Mouse (Mus musculus): ENCODE results near the gene Abca2. TPM values are rescaled to one million over a fixed set of nuclear protein-coding genes. Genes with fewer than 3 reads are reported as not detected.
"Not testable (repeated sequence)": the region's sequence is repeated elsewhere in the genome, so short reads cannot be mapped to it uniquely, and the experiment has no call there.

The Abca2 gene
- polyA plus RNA-seq, 1 experiment from 2014 or later = 3.5 TPM

DNA sequence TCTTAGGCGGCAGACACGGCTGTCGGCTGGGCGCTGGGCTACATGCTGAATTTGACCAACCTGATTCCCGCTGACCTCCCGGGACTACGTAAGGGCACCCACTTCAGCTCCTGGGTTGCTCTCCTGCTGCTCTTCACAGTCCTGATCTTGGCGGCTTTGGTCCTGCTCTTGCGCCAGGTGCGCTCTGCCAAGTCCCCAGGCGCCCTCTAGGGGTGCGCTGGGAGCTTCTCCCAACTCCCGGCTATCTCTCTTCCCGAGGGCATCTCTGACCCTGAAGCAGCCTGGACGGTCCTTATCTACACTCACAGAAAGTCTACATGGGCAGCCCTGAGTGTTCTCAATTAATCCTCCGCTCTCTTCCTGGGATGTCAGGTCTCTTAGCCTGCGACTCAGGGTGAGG lies 27.7 kb upstream of the Abca2 start:
- peaks cover 99% of the 10 kb centered on the region for H3K27me3 ChIP-seq
- no peak overlapping the region for H3K4me3 ChIP-seq (replicated peaks)
- peaks cover 15% of the 10 kb centered on the region for H3K4me1 ChIP-seq (replicated peaks)

DNA sequence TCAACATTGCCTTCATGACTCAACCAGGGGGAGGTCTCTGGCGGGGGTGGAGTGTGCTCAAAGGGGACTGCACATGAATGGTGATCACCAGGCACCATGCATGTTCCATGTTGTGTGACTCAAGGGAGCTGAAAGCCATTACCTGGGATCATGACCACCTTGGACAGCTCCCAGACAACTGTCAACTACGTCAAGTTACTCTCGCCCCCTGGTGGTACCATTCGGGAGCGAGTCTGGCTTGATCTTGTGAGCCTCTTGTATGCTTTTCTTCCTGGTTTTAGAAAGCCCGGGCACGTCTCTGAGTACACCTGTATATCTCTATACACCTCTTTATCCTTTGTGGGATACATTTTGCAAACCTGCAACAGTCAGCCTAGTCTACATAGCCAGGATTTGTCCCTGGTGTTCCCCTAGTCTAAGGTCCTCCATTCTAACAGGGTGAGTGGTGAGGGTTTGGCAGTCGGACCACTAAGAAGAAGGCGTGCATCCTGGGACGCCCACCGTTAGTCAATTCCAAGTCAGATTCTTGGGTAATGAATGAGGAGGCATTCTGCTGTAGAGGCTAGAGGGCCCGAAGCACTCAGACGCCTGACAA lies 26.0 kb upstream of the Abca2 start:
- H3K4me1 ChIP-seq (replicated peaks) = peaks cover 10% of the 10 kb centered on the region; the same call in 1 of the 2 replicates
- 2% methylated on average over 13 of the region's 13 CpGs for WGBS
- H3K4me3 ChIP-seq (replicated peaks) = peak overlapping the region; percentile 50
- H3K27ac ChIP-seq = no peak overlapping the region
- H3K4me2 ChIP-seq = peak overlapping the region; percentile 68
- no peak for ATAC-seq (ENCODE audit: insufficient number of reproducible peaks, insufficient read depth, low FRiP score, low TSS enrichment, low read depth)
- no peaks in the 10 kb centered on the region for H3K36me3 ChIP-seq
- peaks cover 99% of the 10 kb centered on the region for H3K27me3 ChIP-seq
- H3K9me3 ChIP-seq = no peaks in the 10 kb centered on the region
- H3K9ac ChIP-seq (replicated peaks) = no peak overlapping the region

More for the DNA sequence above, 27.7 kb upstream of the Abca2 start:
- H3K4me2 ChIP-seq = no peak overlapping the region
- H3K27ac ChIP-seq = no peak overlapping the region
- no peaks in the 10 kb centered on the region for H3K9me3 ChIP-seq
- 2% methylated on average over 17 of the region's 17 CpGs for WGBS
- H3K9ac ChIP-seq (replicated peaks) = no peak overlapping the region
- no peaks in the 10 kb centered on the region for H3K36me3 ChIP-seq
- ATAC-seq (ENCODE audit: insufficient number of reproducible peaks, insufficient read depth, low FRiP score, low TSS enrichment, low read depth) = no peak

DNA sequence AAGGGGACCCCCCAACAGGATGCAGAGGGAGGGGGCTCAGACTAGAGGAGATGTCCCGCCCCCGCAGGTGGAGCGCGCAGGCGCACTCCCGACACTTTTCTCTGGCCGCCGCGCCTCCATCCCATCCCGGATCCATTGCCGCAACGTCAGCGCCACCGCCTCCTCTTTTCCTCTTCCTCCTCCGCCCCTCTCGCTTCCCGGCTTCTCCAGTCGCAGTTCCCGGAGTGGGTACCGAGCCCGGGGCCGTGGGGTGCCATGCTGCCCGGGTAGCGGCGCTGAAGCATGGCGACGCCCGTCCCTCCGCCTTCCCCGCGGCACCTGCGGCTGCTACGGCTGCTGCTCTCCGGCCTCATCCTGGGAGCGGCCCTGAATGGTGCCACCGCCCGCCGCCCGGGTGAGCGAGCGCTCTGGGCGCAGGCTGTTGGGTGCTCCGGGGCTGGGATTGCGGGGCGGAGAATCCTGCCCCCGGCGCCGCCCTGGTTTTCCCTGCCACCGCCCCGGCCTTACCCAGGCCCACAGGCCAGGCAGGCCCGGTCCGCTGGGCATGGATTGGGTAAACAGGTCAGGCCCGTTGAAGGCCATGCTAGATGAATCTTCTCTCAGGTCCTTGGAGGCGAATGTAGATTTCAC lies 25.4 kb upstream of the Abca2 start:
- Histone ChIP-seq H3K36me3 (no peaks in the 10 kb centered on the region), H3K4me3 (replicated peaks) (peak overlapping the region; percentile 50), H3K9ac (replicated peaks) (peak overlapping the region; percentile 57), H3K9me3 (no peaks in the 10 kb centered on the region), H3K27ac (no peak overlapping the region), H3K27me3 (peaks cover 98% of the 10 kb centered on the region), H3K4me2 (peak overlapping the region; percentile 68), H3K4me1 (replicated peaks) (peaks cover 10% of the 10 kb centered on the region; the same call in 1 of the 2 replicates)
- ATAC-seq (ENCODE audit: insufficient number of reproducible peaks, insufficient read depth, low FRiP score, low TSS enrichment, low read depth) = no peak
- WGBS = 2% methylated on average over 54 of the region's 54 CpGs

DNA sequence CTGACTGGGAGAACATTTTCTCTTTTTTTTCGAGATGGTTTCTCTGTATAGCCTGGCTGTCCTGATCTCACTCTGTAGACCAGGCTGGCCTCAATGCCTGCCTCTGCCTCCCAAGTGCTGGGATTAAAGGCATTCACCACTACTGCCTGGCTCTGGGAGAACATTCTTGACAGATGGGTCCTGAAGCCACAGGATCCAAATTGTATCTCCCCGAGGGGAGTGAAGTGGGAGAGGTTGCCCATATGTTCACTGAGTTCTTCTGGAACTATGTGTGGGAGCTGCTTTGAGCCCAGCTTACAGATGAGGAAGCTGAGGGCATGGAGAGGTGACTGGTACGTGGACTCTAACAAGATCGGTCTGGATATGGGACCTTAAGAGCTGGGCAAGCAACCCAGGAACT lies 24.5 kb upstream of the Abca2 start:
- Histone ChIP-seq H3K4me1 (replicated peaks) (peaks cover 10% of the 10 kb centered on the region; the same call in 1 of the 2 replicates), H3K27ac (no peak overlapping the region), H3K4me2 (0 out of 2 replicates have a peak overlapping the region, but pooled peaks have one; percentile 68), H3K36me3 (no peaks in the 10 kb centered on the region), H3K9me3 (no peaks in the 10 kb centered on the region), H3K9ac (replicated peaks) (no peak overlapping the region), H3K4me3 (replicated peaks) (no peak overlapping the region), H3K27me3 (peaks cover 96% of the 10 kb centered on the region)
- WGBS = 81% methylated on average over 4 of the region's 4 CpGs
- ATAC-seq (ENCODE audit: insufficient number of reproducible peaks, insufficient read depth, low FRiP score, low TSS enrichment, low read depth) = no peak

DNA sequence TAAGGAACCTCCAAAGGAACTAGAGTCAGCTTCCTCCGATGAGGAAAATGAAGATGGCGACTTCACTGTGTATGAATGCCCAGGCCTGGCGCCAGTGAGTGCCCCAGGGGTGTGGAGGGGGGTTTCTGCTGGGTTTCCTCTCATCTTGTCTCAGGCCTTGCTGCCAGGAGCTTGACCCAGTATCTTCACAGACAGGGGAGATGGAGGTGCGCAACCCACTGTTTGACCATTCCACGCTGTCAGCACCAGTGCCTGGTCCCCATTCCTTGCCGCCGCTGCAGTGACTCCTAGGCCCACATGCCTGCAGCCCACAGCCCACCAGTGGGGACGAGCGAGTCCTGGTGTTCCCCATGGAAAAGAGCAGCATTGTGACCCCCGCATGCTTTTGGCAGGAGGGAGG lies 19.6 kb upstream of the Abca2 start:
- peaks cover 48% of the 10 kb centered on the region for H3K27me3 ChIP-seq
- H3K27ac ChIP-seq = no peak overlapping the region
- H3K9me3 ChIP-seq = no peaks in the 10 kb centered on the region
- ATAC-seq (ENCODE audit: insufficient number of reproducible peaks, insufficient read depth, low FRiP score, low TSS enrichment, low read depth) = no peak
- H3K4me2 ChIP-seq = no peak overlapping the region
- no peak overlapping the region for H3K4me3 ChIP-seq (replicated peaks)
- H3K9ac ChIP-seq (replicated peaks) = no peak overlapping the region
- H3K4me1 ChIP-seq (replicated peaks) = no peaks in the 10 kb centered on the region
- 83% methylated on average over 10 of the region's 10 CpGs for WGBS
- no peaks in the 10 kb centered on the region for H3K36me3 ChIP-seq

DNA sequence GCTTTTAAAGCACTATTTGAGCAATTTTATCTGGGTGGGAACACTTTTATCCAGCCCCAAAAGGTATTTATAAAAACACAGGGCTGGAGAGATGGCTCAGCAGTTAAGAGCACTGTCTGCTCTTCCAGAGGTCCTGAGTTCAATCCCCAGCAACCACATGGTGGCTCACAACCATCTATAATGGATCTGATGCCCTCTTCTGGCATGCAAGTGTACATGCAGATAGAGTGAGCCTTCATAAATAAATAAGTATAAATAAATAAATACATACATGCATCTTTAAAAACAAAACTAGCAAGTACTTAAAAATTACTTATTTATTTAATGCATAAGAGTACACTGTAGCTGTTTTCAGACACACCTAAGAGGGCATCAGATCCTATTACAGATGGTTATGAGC lies 15.1 kb upstream of the Abca2 start:
- H3K4me2 ChIP-seq; H3K36me3 ChIP-seq; ATAC-seq (ENCODE audit: insufficient number of reproducible peaks, insufficient read depth, low FRiP score, low TSS enrichment, low read depth); H3K9me3 ChIP-seq; H3K9ac ChIP-seq (replicated peaks); H3K27ac ChIP-seq; H3K4me1 ChIP-seq (replicated peaks); H3K4me3 ChIP-seq (replicated peaks): not testable (repeated sequence)
- H3K27me3 ChIP-seq = peaks cover 14% of the 10 kb centered on the region; the same call in 1 of the 2 replicates

DNA sequence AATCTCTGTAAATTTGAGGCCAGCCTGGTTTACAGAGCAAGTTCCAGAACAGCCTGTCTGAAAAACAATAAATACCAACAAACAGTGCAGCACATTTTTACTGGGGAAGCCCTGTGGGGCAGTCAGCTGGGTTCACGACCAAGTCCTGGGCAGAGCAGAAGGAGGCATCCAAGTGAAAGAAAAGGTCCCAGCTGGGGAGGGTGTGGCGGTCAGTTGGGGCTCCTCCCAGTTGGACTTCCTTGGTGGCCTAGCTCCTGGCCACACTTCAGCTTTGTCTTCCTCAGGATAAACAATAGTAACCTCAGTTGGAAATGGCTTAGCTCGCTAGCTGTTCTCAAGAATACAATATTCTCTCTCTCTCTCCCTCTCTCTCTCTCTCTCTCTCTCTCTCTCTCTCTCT lies 11.1 kb upstream of the Abca2 start:
- H3K9ac ChIP-seq (replicated peaks) = no peak overlapping the region
- no peaks in the 10 kb centered on the region for H3K4me1 ChIP-seq (replicated peaks)
- H3K9me3 ChIP-seq = no peaks in the 10 kb centered on the region
- no peak for ATAC-seq (ENCODE audit: insufficient number of reproducible peaks, insufficient read depth, low FRiP score, low TSS enrichment, low read depth)
- H3K27me3 ChIP-seq = peaks cover 12% of the 10 kb centered on the region; the same call in 1 of the 2 replicates
- H3K4me3 ChIP-seq (replicated peaks) = no peak overlapping the region
- H3K27ac ChIP-seq = no peak overlapping the region
- 32% methylated on average over 3 of the region's 3 CpGs for WGBS
- no peak overlapping the region for H3K4me2 ChIP-seq
- no peaks in the 10 kb centered on the region for H3K36me3 ChIP-seq

DNA sequence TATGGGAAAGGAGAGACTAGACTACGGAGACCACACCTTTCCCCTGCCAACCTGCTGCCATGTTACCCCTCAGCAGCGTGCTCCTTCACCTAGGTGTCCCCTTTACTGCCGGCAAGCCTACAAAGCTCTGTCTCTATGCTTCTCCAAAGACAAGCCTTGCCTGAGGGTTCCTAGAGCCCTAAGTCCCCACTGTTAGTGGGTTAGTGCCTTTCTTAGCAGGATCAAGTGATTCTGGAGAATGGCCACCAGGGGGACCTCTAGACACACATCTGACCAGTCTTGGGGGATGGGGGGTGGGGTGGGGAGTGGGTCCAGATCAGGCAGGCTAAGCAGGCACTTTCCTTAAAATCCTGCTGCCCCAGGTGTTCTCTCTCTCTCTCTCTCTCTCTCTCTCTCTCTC lies 6.6 kb upstream of the Abca2 start:
- Histone ChIP-seq H3K4me2 (no peak overlapping the region), H3K9me3 (no peaks in the 10 kb centered on the region), H3K4me3 (replicated peaks) (no peak overlapping the region), H3K27me3 (peaks cover 57% of the 10 kb centered on the region), H3K27ac (no peak overlapping the region), H3K36me3 (no peaks in the 10 kb centered on the region), H3K9ac (replicated peaks) (no peak overlapping the region), H3K4me1 (replicated peaks) (no peaks in the 10 kb centered on the region)
- 17% methylated on average over 3 of the region's 3 CpGs for WGBS
- ATAC-seq (ENCODE audit: insufficient number of reproducible peaks, insufficient read depth, low FRiP score, low TSS enrichment, low read depth) = no peak

DNA sequence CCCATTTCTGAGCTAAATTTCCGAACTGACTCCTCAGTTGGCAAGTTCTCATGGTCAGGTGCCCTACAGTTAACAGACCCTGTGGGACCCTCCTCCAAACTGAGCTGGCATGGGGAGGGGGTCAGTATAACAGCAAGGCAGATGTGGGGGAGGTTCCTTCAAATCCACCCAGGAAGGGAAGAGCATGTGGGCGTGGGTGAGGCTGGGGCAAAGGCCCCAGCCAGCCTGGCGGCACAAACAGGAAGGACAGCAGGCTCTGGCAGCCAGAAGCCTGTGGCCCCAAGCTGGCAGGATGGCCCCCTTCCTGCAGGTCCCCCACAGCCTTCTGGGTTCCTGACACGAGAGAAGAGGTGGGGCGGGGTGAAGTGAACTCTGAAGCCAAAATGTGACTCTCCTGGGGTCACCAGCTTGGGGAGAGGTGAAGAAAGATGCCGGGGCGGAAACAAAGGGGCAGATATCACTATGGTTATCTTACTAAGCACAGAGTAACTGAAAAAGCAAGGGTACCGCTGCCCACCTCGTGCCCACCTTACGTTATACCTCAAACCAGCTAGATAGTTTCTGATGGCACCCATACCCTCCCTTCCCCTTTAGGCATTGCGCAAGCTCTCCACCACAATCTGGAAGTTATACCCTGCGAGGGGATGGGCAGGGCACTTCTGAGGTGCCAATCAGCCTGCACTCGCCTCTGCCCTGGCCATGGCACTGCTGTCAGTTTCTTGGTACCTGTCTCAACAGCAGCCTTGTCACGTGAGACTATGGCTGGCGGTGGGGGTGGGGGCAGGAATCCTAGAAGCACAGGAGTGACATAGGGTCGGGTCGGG lies 5.7 kb upstream of the Abca2 start, which contains the start of gene Fut7:
Fut7 (plus strand) TSS at position 681 of the 824 bp plus-strand sequence.
- 62% methylated on average over 17 of the region's 17 CpGs for WGBS
- Histone ChIP-seq H3K9me3 (no peaks in the 10 kb centered on the region), H3K27ac (no peak within 1 kb of the TSS), H3K9ac (replicated peaks) (0 out of 2 replicates have a peak within 1 kb of the TSS, but pooled peaks have one; percentile 2), H3K27me3 (peaks cover 57% of the 10 kb centered on the region), H3K36me3 (no peaks in the 10 kb centered on the region), H3K4me3 (replicated peaks) (no peak within 1 kb of the TSS), H3K4me2 (no peak within 1 kb of the TSS), H3K4me1 (replicated peaks) (no peaks in the 10 kb centered on the region)
- ATAC-seq (ENCODE audit: insufficient number of reproducible peaks, insufficient read depth, low FRiP score, low TSS enrichment, low read depth) = no peak

DNA sequence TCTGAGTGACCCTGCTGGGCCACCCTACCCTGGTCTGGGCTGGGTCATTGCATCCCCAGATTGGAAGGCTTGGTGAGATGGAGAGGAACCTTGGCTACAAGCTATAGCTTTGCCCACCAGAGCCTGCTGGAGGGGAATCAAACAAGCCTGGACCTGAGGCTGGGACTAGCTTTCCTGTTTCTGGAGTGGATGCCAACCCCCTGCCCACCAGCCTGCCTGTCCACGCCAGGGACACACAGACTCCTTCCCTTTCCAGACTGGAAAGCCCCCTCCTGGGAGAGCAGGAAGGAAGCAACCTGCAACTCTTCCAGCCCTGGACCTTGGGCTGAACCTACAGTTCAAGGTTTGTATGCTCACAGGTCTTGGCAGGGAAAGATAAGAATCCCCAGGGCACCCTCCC lies 4.9 kb upstream of the Abca2 start:
- H3K4me2 ChIP-seq = no peak overlapping the region
- no peaks in the 10 kb centered on the region for H3K36me3 ChIP-seq
- no peak for ATAC-seq (ENCODE audit: insufficient number of reproducible peaks, insufficient read depth, low FRiP score, low TSS enrichment, low read depth)
- no peak overlapping the region for H3K9ac ChIP-seq (replicated peaks)
- WGBS = 47% methylated on average over 1 of the region's 1 CpGs
- H3K4me3 ChIP-seq (replicated peaks) = no peak overlapping the region
- no peaks in the 10 kb centered on the region for H3K4me1 ChIP-seq (replicated peaks)
- no peaks in the 10 kb centered on the region for H3K9me3 ChIP-seq
- H3K27ac ChIP-seq = no peak overlapping the region
- H3K27me3 ChIP-seq = peaks cover 50% of the 10 kb centered on the region

DNA sequence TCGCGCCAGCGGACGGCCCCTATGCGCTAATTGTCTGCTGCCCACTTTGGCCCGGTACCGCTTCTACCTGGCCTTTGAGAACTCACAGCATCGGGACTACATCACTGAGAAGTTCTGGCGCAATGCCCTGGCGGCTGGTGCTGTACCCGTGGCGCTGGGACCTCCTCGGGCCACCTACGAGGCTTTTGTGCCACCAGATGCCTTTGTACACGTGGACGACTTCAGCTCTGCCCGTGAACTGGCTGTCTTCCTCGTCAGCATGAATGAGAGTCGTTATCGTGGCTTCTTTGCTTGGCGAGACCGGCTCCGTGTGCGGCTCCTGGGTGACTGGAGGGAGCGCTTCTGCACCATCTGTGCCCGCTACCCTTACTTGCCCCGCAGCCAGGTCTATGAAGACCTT lies 3.0 kb upstream of the Abca2 start:
- ATAC-seq (ENCODE audit: insufficient number of reproducible peaks, insufficient read depth, low FRiP score, low TSS enrichment, low read depth) = no peak
- H3K27ac ChIP-seq = no peak overlapping the region
- peak overlapping the region; percentile 18; the same call in 1 of the 2 replicates for H3K9ac ChIP-seq (replicated peaks)
- no peaks in the 10 kb centered on the region for H3K36me3 ChIP-seq
- H3K9me3 ChIP-seq = no peaks in the 10 kb centered on the region
- peaks cover 6% of the 10 kb centered on the region for H3K4me1 ChIP-seq (replicated peaks)
- no peak overlapping the region for H3K4me2 ChIP-seq
- peaks cover 69% of the 10 kb centered on the region for H3K27me3 ChIP-seq
- no peak overlapping the region for H3K4me3 ChIP-seq (replicated peaks)
- 45% methylated on average over 27 of the region's 27 CpGs for WGBS

Data from limb, embryonic 12.5 days (tissue).